Comparison of ENCODE assay signal across 8 mouse cellular contexts in the genomic region with DNA sequence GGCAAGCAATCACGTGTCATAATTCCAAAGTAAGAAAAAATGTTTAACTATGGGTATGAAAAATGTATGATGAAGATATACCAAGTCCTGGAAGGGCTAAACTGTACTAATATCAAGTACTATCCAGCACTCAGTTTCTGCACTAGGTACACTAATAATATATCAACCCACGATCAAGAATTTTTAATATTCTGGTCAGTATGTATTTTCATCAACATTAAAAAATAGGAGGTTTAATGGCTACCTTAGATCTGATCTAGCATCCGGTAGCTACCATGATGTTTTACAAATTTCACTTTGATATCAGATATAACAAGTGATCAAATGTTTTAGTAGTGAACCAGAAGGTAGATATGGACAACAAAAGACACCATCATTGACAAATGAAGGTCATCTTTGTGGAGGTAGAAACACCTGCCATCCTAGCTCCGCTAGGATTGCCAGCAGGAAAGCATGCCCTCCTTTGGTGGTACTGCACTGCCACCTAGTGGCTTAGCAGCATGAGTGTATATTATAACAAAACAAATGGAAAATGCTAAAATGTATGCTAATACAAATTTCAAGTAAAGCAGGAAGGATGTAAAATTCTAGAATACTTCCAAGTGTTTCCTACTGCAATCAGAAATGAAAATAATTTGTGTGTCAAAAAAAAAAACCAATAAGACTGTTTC. TPM values are rescaled to one million over a fixed set of nuclear protein-coding genes. Genes with fewer than 3 reads are reported as not detected.
DNase-seq lines count a peak whose midpoint lies in the region; ATAC-seq and TF ChIP-seq lines count a peak whose summit lies in the region.

No protein-coding gene starts in this region.

- no peaks in the 10 kb centered on the region for H3K36me3 ChIP-seq in thymus, adult 2 months (ENCODE audit: control insufficient read depth, insufficient read depth, low read length)
- no peaks in the 10 kb centered on the region for H3K36me3 ChIP-seq in hindbrain, embryonic 12.5 days
- H3K36me3 ChIP-seq in liver, embryonic 14.5 days (replicated peaks; ENCODE audit: control insufficient read depth, insufficient read depth, low read depth) = no peaks in the 10 kb centered on the region
- no peaks in the 10 kb centered on the region for H3K36me3 ChIP-seq in neural tube, embryonic 13.5 days

- no peaks in the 10 kb centered on the region for H3K9me3 ChIP-seq in hindbrain, embryonic 12.5 days (replicated peaks)
- H3K9me3 ChIP-seq in liver, embryonic 14.5 days (ENCODE audit: control insufficient read depth, low read length) = no peaks in the 10 kb centered on the region
- no peaks in the 10 kb centered on the region for H3K9me3 ChIP-seq in neural tube, embryonic 13.5 days

- TF ChIP-seq CTCF in thymus, adult 2 months (IDR thresholded peaks at IDR 0.05; ENCODE audit: borderline replicate concordance, control insufficient read depth, extremely low read depth, insufficient read depth, low read length, poor library complexity) = no peak
- peak; percentile 81 for TF ChIP-seq CTCF in liver, embryonic 14.5 days (IDR thresholded peaks at IDR 0.05; ENCODE audit: low read depth)

- no peak overlapping the region for H3K4me3 ChIP-seq in thymus, adult 2 months (ENCODE audit: control insufficient read depth, insufficient read depth, low read length)
- H3K4me3 ChIP-seq in hindbrain, embryonic 12.5 days = no peak overlapping the region
- H3K4me3 ChIP-seq in liver, embryonic 14.5 days (ENCODE audit: insufficient read depth in 1 of 2, low read depth in 2 of 2, low read length in 2 of 2) = no peak overlapping the region
- H3K4me3 ChIP-seq in neural tube, embryonic 13.5 days = no peak overlapping the region

- H3K9ac ChIP-seq in hindbrain, embryonic 12.5 days = no peak overlapping the region
- H3K9ac ChIP-seq in liver, embryonic 14.5 days (replicated peaks) = no peak overlapping the region
- no peak overlapping the region for H3K9ac ChIP-seq in neural tube, embryonic 13.5 days

- WGBS in thymus, adult 2 months = 55% methylated on average over 4 of the region's 4 CpGs
- 41% methylated on average over 4 of the region's 4 CpGs for WGBS in hindbrain, embryonic 12.5 days
- 27% methylated on average over 4 of the region's 4 CpGs for WGBS in liver, embryonic 14.5 days (ENCODE audit: insufficient replicate concordance)
- 36% methylated on average over 4 of the region's 4 CpGs for WGBS in neural tube, embryonic 13.5 days

- DNase-seq in thymus, adult 2 months = peak; percentile 45
- DNase-seq in thymus, adult 18-20 months = no peak
- DNase-seq in adrenal gland, postnatal 14 days = peak; percentile 72
- DNase-seq in embryo, embryonic 9.5 days (ENCODE audit: extremely low spot score) = peak; percentile 42
- DNase-seq in liver, embryonic 14.5 days (ENCODE audit: low read depth in 3 of 3, low spot score in 3 of 3) = no peak
- peak; percentile 48 for DNase-seq in urinary bladder, postnatal 14 days (ENCODE audit: low spot score)

- no peaks in the 10 kb centered on the region for H3K4me1 ChIP-seq in thymus, adult 2 months (replicated peaks; ENCODE audit: control insufficient read depth, insufficient read depth, low read length)
- H3K4me1 ChIP-seq in hindbrain, embryonic 12.5 days = no peaks in the 10 kb centered on the region
- no peaks in the 10 kb centered on the region for H3K4me1 ChIP-seq in liver, embryonic 14.5 days (replicated peaks; ENCODE audit: control insufficient read depth in 2 of 2, insufficient read depth in 2 of 2, low read length in 1 of 2)
- H3K4me1 ChIP-seq in neural tube, embryonic 13.5 days (replicated peaks) = peaks cover 2% of the 10 kb centered on the region

- TF ChIP-seq POLR2A in thymus, adult 2 months (IDR thresholded peaks at IDR 0.05; ENCODE audit: control insufficient read depth, extremely low read depth, insufficient read depth, low read length, poor library complexity) = no peak

- no peak for TF ChIP-seq EP300 in liver, embryonic 14.5 days (IDR thresholded peaks at IDR 0.05; ENCODE audit: low read depth)

- H3K27ac ChIP-seq in thymus, adult 2 months (ENCODE audit: control insufficient read depth, insufficient read depth, low read length) = no peak overlapping the region
- H3K27ac ChIP-seq in hindbrain, embryonic 12.5 days = no peak overlapping the region
- no peak overlapping the region for H3K27ac ChIP-seq in liver, embryonic 14.5 days
- H3K27ac ChIP-seq in neural tube, embryonic 13.5 days (replicated peaks) = no peak overlapping the region

- no peak overlapping the region for H3K4me2 ChIP-seq in hindbrain, embryonic 12.5 days (replicated peaks)
- no peak overlapping the region for H3K4me2 ChIP-seq in liver, embryonic 14.5 days (ENCODE audit: low read depth)
- H3K4me2 ChIP-seq in neural tube, embryonic 13.5 days = no peak overlapping the region

- ATAC-seq in hindbrain, embryonic 12.5 days (ENCODE audit: low FRiP score) = peak; percentile 64; the same call in 1 of the 2 replicates
- no peak for ATAC-seq in liver, embryonic 14.5 days (ENCODE audit: insufficient read depth)
- ATAC-seq in neural tube, embryonic 13.5 days (ENCODE audit: low read depth) = peak; percentile 74; the same call in 1 of the 2 replicates

- H3K27me3 ChIP-seq in thymus, adult 2 months (ENCODE audit: control insufficient read depth, insufficient read depth, low read length) = no peaks in the 10 kb centered on the region
- H3K27me3 ChIP-seq in hindbrain, embryonic 12.5 days = no peaks in the 10 kb centered on the region
- H3K27me3 ChIP-seq in liver, embryonic 14.5 days (ENCODE audit: control insufficient read depth, insufficient read depth, low read length) = no peaks in the 10 kb centered on the region
- H3K27me3 ChIP-seq in neural tube, embryonic 13.5 days = no peaks in the 10 kb centered on the region

RNA-seq across cellular contexts. Expression of a gene that starts 20.5 kb away (rescaled TPM):
- polyA plus RNA-seq in thymus, adult 2 months (2012; rRNA removed) = 0.89 and 1.3 TPM in 2 replicates
- total RNA-seq in adrenal gland, postnatal 14 days (2021) = 5.1 and 6.5 TPM in 2 replicates
- 4.0 and 5.1 TPM in 2 replicates for polyA plus RNA-seq in hindbrain, embryonic 12.5 days (2016; fragmentation: Nextera tagmentation; extraction: Ambion mirVana)
- polyA plus RNA-seq in liver, embryonic 14.5 days (2012; rRNA removed) = 0.26 and 0.42 TPM in 2 replicates
- 0.17 and 0.44 TPM in 2 replicates for polyA plus RNA-seq in liver, embryonic 14.5 days (2014; fragmentation: Nextera tagmentation; extraction: Ambion mirVana)
- 2.7 and 4.3 TPM in 2 replicates for polyA plus RNA-seq in neural tube, embryonic 13.5 days (2015; fragmentation: Nextera tagmentation; extraction: Ambion mirVana)

Comparison
In these comparisons a context has a peak if more than half of its experiments do, and no peak if none do; other contexts are left out.
1. DNase-seq: peak in thymus, adult 2 months (single experiment), adrenal gland, postnatal 14 days (single experiment), embryo, embryonic 9.5 days (single experiment) and urinary bladder, postnatal 14 days (single experiment); none in thymus, adult 18-20 months (0 of 2) and liver, embryonic 14.5 days (0 of 3).